Mouse (Mus musculus): ENCODE measurements around the gene Sox13.

- TF ChIP-seq CTCF (IDR thresholded peaks at IDR 0.05; ENCODE audit: low read depth, low read length) (no peak), POLR2A (IDR thresholded peaks at IDR 0.05; ENCODE audit: borderline replicate concordance, low read depth, low read length) (no peak)
Measured at GRCm38 (mm10) chr1:133469213-133469612, 45.0 kb upstream of the Sox13 start.

Measured in bone marrow macrophage, adult 2 months (primary cell).